Mouse (Mus musculus) myocyte (in vitro differentiated cells): ENCODE measurements around the gene Nubp1. TPM values are rescaled to one million over a fixed set of nuclear protein-coding genes. Genes with fewer than 3 reads are reported as not detected.

ENCODE experiments used
- H3K27me3 ChIP-seq: one replicate; pipeline ENCODE4 v1.6.1; 2011; ENCODE audit not compliant: control insufficient read depth, insufficient read depth, insufficient read length
- H3K36me3 ChIP-seq: one replicate; pipeline ENCODE4 v1.6.1; 2011; ENCODE audit not compliant: control insufficient read depth, insufficient read depth
- H3K4me2 ChIP-seq: one replicate; pipeline ENCODE4 v1.6.1; 2011; ENCODE audit warnings: low read depth, control low read depth
- H3K4me3 ChIP-seq: one replicate; pipeline ENCODE4 v1.5.1; 2011; ENCODE audit warnings: mild to moderate bottlenecking, control low read depth, moderate library complexity
- H3K79me2 ChIP-seq: one replicate; pipeline ENCODE4 v1.6.1; 2011; ENCODE audit not compliant: control insufficient read depth, insufficient read depth
- H3ac ChIP-seq: one replicate; pipeline ENCODE4 v1.6.1; 2011; ENCODE audit not compliant: control insufficient read depth, insufficient read length
- CEBPB ChIP-seq: IDR thresholded peaks from 2 replicates; pipeline ENCODE4 v1.6.1; 2011; ENCODE audit warnings: mild to moderate bottlenecking, moderate library complexity; ENCODE audit not compliant: poor library complexity, insufficient read depth, severe bottlenecking
- E2F4 ChIP-seq: IDR thresholded peaks from one replicate; pipeline ENCODE4 v1.6.1; 2011; ENCODE audit warnings: mild to moderate bottlenecking, control low read depth, moderate library complexity; ENCODE audit not compliant: insufficient read depth
- MAX ChIP-seq: IDR thresholded peaks from one replicate; pipeline ENCODE4 v1.6.1; 2011; ENCODE audit warnings: low read depth, mild to moderate bottlenecking, control low read depth
- MYOD1 ChIP-seq, 3 experiments: IDR thresholded peaks; one replicate each; pipeline ENCODE4 v1.6.1; 2011; ENCODE audit warnings: control low read depth in 2 of 3, low read depth in 2 of 3, mild to moderate bottlenecking in 2 of 3, moderate library complexity in 1 of 3; ENCODE audit not compliant: insufficient read length in 2 of 3, control insufficient read depth in 1 of 3
- MYOG ChIP-seq, 3 experiments: IDR thresholded peaks; one replicate each; pipeline ENCODE4 v1.6.1; 2011; ENCODE audit warnings: control low read depth in 2 of 3, low read depth in 2 of 3, mild to moderate bottlenecking in 2 of 3; ENCODE audit not compliant: insufficient read length in 2 of 3, control insufficient read depth in 1 of 3, insufficient read depth in 1 of 3
- POLR2A ChIP-seq: IDR thresholded peaks from one replicate; pipeline ENCODE4 v1.6.1; 2011; ENCODE audit warnings: low read depth, mild to moderate bottlenecking, control low read depth, moderate library complexity; ENCODE audit not compliant: insufficient read length
- POLR2AphosphoS2 ChIP-seq: IDR thresholded peaks from one replicate; pipeline ENCODE4 v1.6.1; 2011; ENCODE audit warnings: low read depth, control low read depth; ENCODE audit not compliant: insufficient read length
- REST ChIP-seq: IDR thresholded peaks from one replicate; pipeline ENCODE4 v1.6.1; 2011; ENCODE audit warnings: mild to moderate bottlenecking, control low read depth, moderate library complexity; ENCODE audit not compliant: insufficient read depth, insufficient read length
- SRF ChIP-seq: IDR thresholded peaks from one replicate; pipeline ENCODE4 v1.6.1; 2011; ENCODE audit warnings: low read depth; ENCODE audit not compliant: control insufficient read depth, insufficient read length
- TCF12 ChIP-seq: IDR thresholded peaks from one replicate; pipeline ENCODE4 v1.6.1; 2011; ENCODE audit warnings: mild to moderate bottlenecking, control low read depth; ENCODE audit not compliant: poor library complexity, insufficient read depth, severe bottlenecking
- TCF3 ChIP-seq: IDR thresholded peaks from one replicate; pipeline ENCODE4 v1.6.1; 2011; ENCODE audit warnings: low read depth, control low read depth; ENCODE audit not compliant: insufficient read length
- USF1 ChIP-seq: IDR thresholded peaks from one replicate; pipeline ENCODE4 v1.6.1; 2011; ENCODE audit warnings: low read depth, mild to moderate bottlenecking, control low read depth, moderate library complexity
- polyA plus RNA-seq: library from polyadenylated mRNA; unstranded; fragments of >200 nt; fragmentation: generic; extraction: Trizol; gene quantifications from one replicate; pipeline ENCODE4 v1.2.1, GENCODE M21; 2012; ENCODE audit warnings: missing spikeins

Nubp1 gene
- polyA plus RNA-seq, 1 experiment, result 38.8 TPM

DNA sequence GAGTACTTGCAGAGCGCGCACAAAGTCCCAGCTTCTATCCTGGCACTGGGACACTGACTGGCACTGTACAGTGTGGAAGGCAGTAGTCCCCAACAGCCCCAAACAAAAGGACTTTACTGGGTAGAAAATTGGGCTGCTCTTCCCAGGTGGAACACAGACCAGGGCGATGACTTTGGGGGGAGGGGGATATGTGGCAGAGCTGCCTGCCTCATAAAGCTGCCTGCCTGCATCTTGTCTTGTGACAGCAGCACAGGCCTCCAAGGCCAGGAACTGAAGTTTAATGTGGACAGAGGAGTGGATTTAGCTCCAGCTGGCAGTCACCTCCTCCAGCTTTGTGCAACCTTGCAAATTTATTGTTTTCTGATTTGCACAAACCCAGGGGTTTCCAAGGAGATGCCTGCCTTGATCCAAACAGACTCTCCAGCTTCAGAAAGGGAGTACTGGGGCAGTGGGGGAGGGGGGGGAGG, 42.2 kb upstream of the Nubp1 start:
- Histone ChIP-seq H3K27me3 (no peaks in the 10 kb centered on the region), H3K4me3 (no peak overlapping the region), H3K36me3 (no peaks in the 10 kb centered on the region), H3K4me2 (no peak overlapping the region), H3K79me2 (no peaks in the 10 kb centered on the region), H3ac (no peak overlapping the region)
- TF ChIP-seq MYOG (IDR thresholded peaks at IDR 0.05; ENCODE audit: control insufficient read depth in 1 of 3, insufficient read depth in 1 of 3, insufficient read length in 2 of 3, low read depth in 2 of 3) (no peak), MAX (no peak), POLR2AphosphoS2 (no peak), CEBPB (no peak), E2F4 (no peak), USF1 (no peak), REST (no peak), TCF12 (no peak), MYOD1 (IDR thresholded peaks at IDR 0.05; ENCODE audit: control insufficient read depth in 1 of 3, insufficient read length in 2 of 3, low read depth in 2 of 3) (no peak), POLR2A (no peak), TCF3 (no peak)

DNA sequence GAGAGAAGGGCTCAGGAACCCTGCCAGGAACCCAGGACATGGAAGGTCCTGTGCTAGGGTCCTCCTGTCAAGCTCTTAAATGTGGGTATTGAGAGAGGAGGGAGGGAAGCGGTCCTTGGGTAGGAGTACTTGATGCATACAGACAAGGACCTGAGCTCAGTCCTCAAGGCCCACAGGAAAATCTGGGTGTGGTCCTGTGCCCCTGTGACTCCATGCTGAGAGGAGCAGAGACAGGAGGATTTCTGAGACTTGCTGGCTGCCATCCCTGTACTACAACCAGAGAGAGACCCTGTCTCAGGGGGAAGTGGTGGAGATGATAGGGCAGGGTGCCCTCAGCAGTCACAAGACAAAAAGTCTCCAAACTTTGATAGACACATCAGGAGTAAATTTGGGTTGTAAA, 41.8 kb upstream of the Nubp1 start:
- TF ChIP-seq TCF12 (no peak), CEBPB (no peak), MAX (no peak), TCF3 (no peak), SRF (no peak), E2F4 (no peak), REST (no peak), POLR2A (no peak), MYOG (IDR thresholded peaks at IDR 0.05; ENCODE audit: control insufficient read depth in 1 of 3, insufficient read depth in 1 of 3, insufficient read length in 2 of 3, low read depth in 2 of 3) (no peak), USF1 (no peak), POLR2AphosphoS2 (no peak), MYOD1 (IDR thresholded peaks at IDR 0.05; ENCODE audit: control insufficient read depth in 1 of 3, insufficient read length in 2 of 3, low read depth in 2 of 3) (no peak)
- no peaks in the 10 kb centered on the region for H3K36me3 ChIP-seq
- no peaks in the 10 kb centered on the region for H3K27me3 ChIP-seq
- no peaks in the 10 kb centered on the region for H3K79me2 ChIP-seq
- H3ac ChIP-seq, result no peak overlapping the region
- H3K4me2 ChIP-seq, result no peak overlapping the region
- no peak overlapping the region for H3K4me3 ChIP-seq

DNA sequence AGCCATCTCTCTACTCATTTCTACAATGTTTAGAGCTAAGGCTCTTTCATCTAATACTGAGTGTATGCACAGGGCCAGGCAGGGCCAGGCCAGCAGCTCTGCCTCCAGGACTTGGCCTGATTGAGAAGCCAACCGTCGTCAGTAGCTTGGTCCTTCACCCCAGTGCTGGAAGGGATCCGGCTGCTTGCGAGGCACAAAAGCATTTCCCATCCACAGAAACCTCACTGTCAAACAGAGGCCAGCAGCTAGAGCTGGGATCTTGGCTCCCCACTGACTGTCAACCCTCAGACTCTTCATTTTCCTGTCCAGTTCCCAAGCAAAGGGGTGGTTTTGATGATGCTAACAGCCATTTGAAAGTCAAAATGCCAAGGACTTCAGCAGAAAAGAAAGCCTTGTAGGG, 39.4 kb upstream of the Nubp1 start:
- TF ChIP-seq SRF (no peak), REST (no peak), CEBPB (no peak), TCF12 (no peak), POLR2A (no peak), MYOG (IDR thresholded peaks at IDR 0.05; ENCODE audit: control insufficient read depth in 1 of 3, insufficient read depth in 1 of 3, insufficient read length in 2 of 3, low read depth in 2 of 3) (no peak), POLR2AphosphoS2 (no peak), TCF3 (no peak), MAX (no peak), USF1 (no peak), E2F4 (no peak), MYOD1 (IDR thresholded peaks at IDR 0.05; ENCODE audit: control insufficient read depth in 1 of 3, insufficient read length in 2 of 3, low read depth in 2 of 3) (no peak)
- H3ac ChIP-seq, result no peak overlapping the region
- H3K36me3 ChIP-seq, result no peaks in the 10 kb centered on the region
- H3K79me2 ChIP-seq, result no peaks in the 10 kb centered on the region
- no peaks in the 10 kb centered on the region for H3K27me3 ChIP-seq
- no peak overlapping the region for H3K4me3 ChIP-seq
- H3K4me2 ChIP-seq, result no peak overlapping the region

DNA sequence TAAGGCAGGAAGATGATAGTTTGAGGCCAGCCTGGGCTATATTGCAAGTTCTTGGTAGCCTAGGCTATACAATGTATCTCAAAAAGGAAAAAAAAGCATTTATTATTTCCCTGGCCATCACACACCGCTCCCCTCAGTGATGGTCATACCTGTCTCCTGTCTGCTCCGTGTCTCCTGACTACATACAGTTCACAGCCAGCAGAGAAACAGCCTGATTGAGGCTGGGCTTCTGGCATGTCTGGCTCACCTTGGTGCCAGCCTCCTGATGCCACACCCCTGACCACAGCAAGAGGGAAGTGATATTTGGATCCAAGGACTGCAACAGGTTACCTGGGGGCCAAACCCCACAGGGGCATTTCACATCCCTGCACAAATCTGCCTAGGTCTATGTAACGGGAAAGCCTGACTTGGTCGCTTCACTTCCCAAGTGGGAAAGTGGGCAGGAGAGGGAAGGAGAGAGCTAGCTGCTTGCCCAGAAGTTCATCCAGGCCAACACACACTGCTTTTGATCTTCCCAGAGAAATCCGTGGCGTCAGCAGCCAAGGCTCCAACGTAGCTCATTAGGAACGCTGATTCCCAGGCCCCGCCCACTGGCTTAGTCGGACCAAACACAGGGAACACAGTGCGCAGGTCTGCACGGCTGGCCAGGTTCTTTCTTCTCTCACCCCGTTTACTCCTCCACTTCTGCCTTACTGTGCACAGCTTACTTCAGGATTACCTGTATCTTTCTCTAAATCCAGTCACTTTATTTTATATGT, 37.3 kb upstream of the Nubp1 start:
- TF ChIP-seq MYOD1 (IDR thresholded peaks at IDR 0.05; ENCODE audit: control insufficient read depth in 1 of 3, insufficient read length in 2 of 3, low read depth in 2 of 3) (no peak), CEBPB (no peak), POLR2A (no peak), TCF12 (no peak), MAX (no peak), USF1 (no peak), TCF3 (no peak), E2F4 (no peak), POLR2AphosphoS2 (no peak), MYOG (IDR thresholded peaks at IDR 0.05; ENCODE audit: control insufficient read depth in 1 of 3, insufficient read depth in 1 of 3, insufficient read length in 2 of 3, low read depth in 2 of 3) (no peak), REST (no peak)
- Histone ChIP-seq H3K79me2 (no peaks in the 10 kb centered on the region), H3K27me3 (no peaks in the 10 kb centered on the region), H3K36me3 (no peaks in the 10 kb centered on the region), H3K4me2 (peak overlapping the region; percentile 12), H3ac (no peak overlapping the region), H3K4me3 (no peak overlapping the region)
